ENCODE assay signal across 8 mouse cellular contexts in the genomic region with DNA sequence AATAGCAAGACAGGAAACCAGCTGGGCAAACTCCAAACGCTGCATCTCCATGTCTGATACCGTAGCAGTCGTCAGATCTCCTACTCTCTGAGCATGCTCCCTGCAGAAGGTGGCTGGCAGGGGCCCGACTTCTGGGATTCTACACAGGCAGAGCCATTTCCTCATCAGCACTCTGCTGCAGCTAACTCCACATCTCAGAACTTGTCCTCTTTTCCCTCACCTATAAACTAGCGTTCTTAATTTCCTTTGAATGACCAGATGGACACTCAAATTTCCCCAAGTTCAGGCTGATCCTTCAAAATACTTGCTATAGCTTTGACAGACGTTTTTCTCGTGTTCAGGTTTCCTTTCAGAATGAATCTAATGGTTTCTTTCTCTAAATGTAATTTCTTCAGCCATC. TPM values are rescaled to one million over a fixed set of nuclear protein-coding genes. Genes with fewer than 3 reads are reported as not detected.
DNase-seq lines count a peak whose midpoint lies in the region; ATAC-seq and TF ChIP-seq lines count a peak whose summit lies in the region.

No protein-coding gene starts in this region.

- DNase-seq in layer of hippocampus, adult 2 months (ENCODE audit: low spot score in 2 of 2), result no peak
- DNase-seq in layer of hippocampus, adult 8-10 months (ENCODE audit: low spot score in 2 of 2), result no peak
- peak; percentile 39 for DNase-seq in c-Kit-positive CD71-positive TER-119-positive erythroid progenitor cells, embryonic 14.5 days (ENCODE audit: low spot score)
- no peak for DNase-seq in hindbrain, embryonic 10.5 days (ENCODE audit: low spot score)
- DNase-seq in layer of hippocampus, adult 9-11 months, result no peak
- no peak for DNase-seq in layer of hippocampus, postnatal 36 days
- no peak for DNase-seq in left cerebral cortex, postnatal 10 days (ENCODE audit: extremely low spot score in 1 of 2, low spot score in 2 of 2)

- H3K4me2 ChIP-seq in liver, embryonic 16.5 days (ENCODE audit: low read depth, low read length), result peak overlapping the region; percentile 87

- peak overlapping the region; percentile 70 for H3K9ac ChIP-seq in liver, embryonic 16.5 days (ENCODE audit: low read depth, low read length)

- no peaks in the 10 kb centered on the region for H3K9me3 ChIP-seq in hindbrain, embryonic 10.5 days
- H3K9me3 ChIP-seq in liver, embryonic 16.5 days (replicated peaks; ENCODE audit: control insufficient read depth, low read length), result no peaks in the 10 kb centered on the region

- peak overlapping the region; percentile 99 for H3K4me3 ChIP-seq in layer of hippocampus, adult 2 months
- peak overlapping the region; percentile 82 for H3K4me3 ChIP-seq in hindbrain, embryonic 10.5 days
- H3K4me3 ChIP-seq in liver, embryonic 16.5 days (ENCODE audit: low read depth, low read length), result peak overlapping the region; percentile 89

- no peak for TF ChIP-seq CTCF in layer of hippocampus, adult 2 months (conservative IDR thresholded peaks at IDR 0.05)

- no peaks in the 10 kb centered on the region for H3K36me3 ChIP-seq in hindbrain, embryonic 10.5 days
- H3K36me3 ChIP-seq in liver, embryonic 16.5 days (ENCODE audit: control insufficient read depth, insufficient read depth), result no peaks in the 10 kb centered on the region

- 63% methylated on average over 7 of the region's 7 CpGs for WGBS in hindbrain, embryonic 10.5 days
- 10% methylated on average over 7 of the region's 7 CpGs for WGBS in liver, embryonic 16.5 days (ENCODE audit: insufficient replicate concordance)

- H3K27ac ChIP-seq in layer of hippocampus, adult 2 months, result peak overlapping the region; percentile 89
- peak overlapping the region; percentile 94 for H3K27ac ChIP-seq in hindbrain, embryonic 10.5 days
- H3K27ac ChIP-seq in liver, embryonic 16.5 days (ENCODE audit: low read length), result peak overlapping the region; percentile 87

- ATAC-seq in liver, embryonic 16.5 days (ENCODE audit: low read depth), result no peak

- H3K27me3 ChIP-seq in hindbrain, embryonic 10.5 days (ENCODE audit: insufficient read depth, poor library complexity, severe bottlenecking), result no peaks in the 10 kb centered on the region
- no peaks in the 10 kb centered on the region for H3K27me3 ChIP-seq in liver, embryonic 16.5 days (ENCODE audit: control insufficient read depth, insufficient read depth, low read depth, low read length)

- H3K4me1 ChIP-seq in hindbrain, embryonic 10.5 days (replicated peaks), result peaks cover 27% of the 10 kb centered on the region
- H3K4me1 ChIP-seq in liver, embryonic 16.5 days (ENCODE audit: control insufficient read depth, low read depth, low read length), result peaks cover 27% of the 10 kb centered on the region

- intact Hi-C loops in left cerebral cortex, postnatal 10 days (cut with DNase I), result loop anchor here (5.0 to 10.0 kb wide), 2 partner anchors 44 to 217 kb away; a partner anchor contains a TSS

RNA-seq across cellular contexts. Expression of a gene that starts 1.1 kb away (rescaled TPM):
- total RNA-seq in layer of hippocampus, adult 2 months (2021), result 10 to 100 TPM; 73.2 to 79.5 TPM
- 10 to 100 TPM; 64.1 to 80.3 (median 70.4) TPM for total RNA-seq in layer of hippocampus, adult 8-10 months (2022)
- 57.4 and 63.7 TPM in 2 replicates for polyA plus RNA-seq in hindbrain, embryonic 10.5 days (2016; fragmentation: Nextera tagmentation; extraction: Ambion mirVana)
- 7.6 and 7.8 TPM in 2 replicates for polyA plus RNA-seq in liver, embryonic 16.5 days (2015; fragmentation: Nextera tagmentation; extraction: Ambion mirVana)
- total RNA-seq in layer of hippocampus, postnatal 36 days (2021), result 10 to 100 TPM; 75.9 to 77.2 TPM
- total RNA-seq in left cerebral cortex, postnatal 10 days (2021), result 10 to 100 TPM; 65.7 to 66.5 TPM

RNA-seq across cellular contexts. Expression of a gene that starts 45.2 kb away (rescaled TPM):
- total RNA-seq in layer of hippocampus, adult 2 months (2021), result 10 to 100 TPM; 69.9 to 82.7 TPM
- total RNA-seq in layer of hippocampus, adult 8-10 months (2022), result 10 to 100 TPM; 56.5 to 76.9 (median 72.2) TPM
- polyA plus RNA-seq in hindbrain, embryonic 10.5 days (2016; fragmentation: Nextera tagmentation; extraction: Ambion mirVana), result 37.8 and 38.5 TPM in 2 replicates
- 5.4 and 7.4 TPM in 2 replicates for polyA plus RNA-seq in liver, embryonic 16.5 days (2015; fragmentation: Nextera tagmentation; extraction: Ambion mirVana)
- total RNA-seq in layer of hippocampus, postnatal 36 days (2021), result 10 to 100 TPM; 65.7 to 78.1 TPM
- total RNA-seq in left cerebral cortex, postnatal 10 days (2021), result 10 to 100 TPM; 57.1 to 57.2 TPM
